Mouse (Mus musculus) kidney, embryonic 15.5 days (tissue): ENCODE measurements around the gene Spry1. TPM values are rescaled to one million over a fixed set of nuclear protein-coding genes. Genes with fewer than 3 reads are reported as not detected.
A peak's percentile ranks its signal among the peaks of the same experiment; 100 is the strongest.

Experiments used
- ATAC-seq: fragments of 200-750 bp; cut with Nextera tagmentation; replicated peaks from 2 replicates; pipeline ENCODE4 v1.8.0; 2017; ENCODE audit warnings: moderate TSS enrichment; ENCODE audit not compliant: low FRiP score
- H3K27ac ChIP-seq: fragments of 300-500 bp; sonication (generic); 2 replicates; pipeline ENCODE4 v1.5.1; 2015; ENCODE audit warnings: mild to moderate bottlenecking, inconsistent platforms
- H3K27me3 ChIP-seq: fragments of 300-500 bp; sonication (generic); 2 replicates; pipeline ENCODE4 v1.6.1; 2015; ENCODE audit warnings: inconsistent platforms
- H3K36me3 ChIP-seq: fragments of 300-500 bp; sonication (generic); 2 replicates; pipeline ENCODE4 v1.6.1; 2015; ENCODE audit warnings: inconsistent platforms
- H3K4me1 ChIP-seq: fragments of 300-500 bp; sonication (generic); 2 replicates; pipeline ENCODE4 v1.6.1; 2015; ENCODE audit warnings: inconsistent platforms
- H3K4me2 ChIP-seq: fragments of 300-500 bp; sonication (generic); 2 replicates; pipeline ENCODE4 v1.6.1; 2015; ENCODE audit warnings: moderate library complexity, mild to moderate bottlenecking, inconsistent platforms
- H3K4me3 ChIP-seq: fragments of 300-500 bp; sonication (generic); replicated peaks from 2 replicates; pipeline ENCODE4 v1.5.1; 2015; ENCODE audit warnings: mild to moderate bottlenecking, inconsistent platforms
- H3K9ac ChIP-seq: fragments of 300-500 bp; sonication (generic); 2 replicates; pipeline ENCODE4 v1.6.1; 2015; ENCODE audit warnings: mild to moderate bottlenecking, inconsistent platforms
- H3K9me3 ChIP-seq: fragments of 300-500 bp; sonication (generic); replicated peaks from 2 replicates; pipeline ENCODE4 v1.6.1; 2016; ENCODE audit warnings: inconsistent platforms
- whole genome bisulfite sequencing: fragments of 180-500 bp; shearing (Covaris S2); methylation state at CpG from one replicate; pipeline ENCODE4 v1.1.7; 2015; ENCODE audit warnings: mixed read lengths; 5-methylcytosine and 5-hydroxymethylcytosine counted together
- polyA plus RNA-seq: library from polyadenylated mRNA; unstranded; fragments of >200 nt; fragmentation: Nextera tagmentation; extraction: Ambion mirVana; gene quantifications from 2 replicates; pipeline ENCODE4 v1.2.1, GENCODE M21; 2015

The Spry1 gene
- polyA plus RNA-seq, 1 experiment from 2014 or later: 38.7 TPM

DNA sequence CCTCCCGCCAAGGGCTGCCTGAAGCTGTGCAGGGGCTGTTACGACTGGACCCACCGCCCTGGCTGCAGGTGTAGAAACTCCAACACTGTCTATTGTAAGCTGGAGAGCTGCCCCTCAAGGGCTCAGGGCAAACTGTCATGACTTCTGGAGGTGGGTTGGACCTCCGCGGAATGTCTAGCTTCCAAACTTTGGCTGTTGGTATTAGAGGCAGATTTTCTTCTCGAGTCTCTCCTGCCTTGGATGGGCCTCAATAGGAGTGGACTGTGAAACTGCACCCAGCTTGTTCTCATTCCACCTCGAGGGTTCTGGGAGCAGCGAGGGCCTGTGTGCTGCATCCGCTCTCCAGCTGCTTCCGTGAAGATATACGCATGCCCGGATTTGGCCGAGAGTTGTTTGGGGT lies 3.7 kb downstream of the Spry1 start:
- Histone ChIP-seq H3K4me3 (peak overlapping the region; percentile 94), H3K27ac (peak overlapping the region; percentile 97)
- ATAC-seq: no peak

DNA sequence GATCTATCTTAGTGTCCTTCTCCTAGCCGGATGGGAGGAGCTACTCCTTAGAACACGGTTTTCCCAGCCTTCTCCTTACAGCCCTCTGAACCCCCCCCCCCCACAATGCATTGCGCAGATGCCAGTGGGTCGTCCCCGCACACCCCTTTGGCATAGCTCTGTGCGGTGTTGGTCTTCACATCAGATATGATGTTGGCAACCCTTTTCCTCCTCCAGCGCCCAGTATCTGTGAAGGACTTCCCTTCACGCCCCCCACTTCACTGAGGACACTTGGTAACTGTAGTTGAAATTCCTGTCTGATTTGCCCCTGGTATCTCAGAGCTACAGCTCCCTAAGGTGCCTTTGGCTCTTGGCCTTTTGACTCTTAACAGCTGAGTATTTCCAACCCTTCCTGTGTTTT lies 4.2 kb downstream of the Spry1 start:
- Histone ChIP-seq H3K36me3 (peaks cover 48% of the 10 kb centered on the region), H3K27ac (no peak overlapping the region), H3K9ac (peak overlapping the region; percentile 21; the same call in 1 of the 2 replicates), H3K9me3 (no peaks in the 10 kb centered on the region), H3K4me2 (peak overlapping the region; percentile 60), H3K27me3 (no peaks in the 10 kb centered on the region), H3K4me3 (peak overlapping the region; percentile 94), H3K4me1 (peaks cover 63% of the 10 kb centered on the region)
- WGBS: 66% methylated on average over 8 of the region's 8 CpGs
- no peak for ATAC-seq

More for the DNA sequence above, 3.7 kb downstream of the Spry1 start:
- Histone ChIP-seq H3K27me3 (no peaks in the 10 kb centered on the region), H3K4me1 (peaks cover 58% of the 10 kb centered on the region), H3K36me3 (peaks cover 43% of the 10 kb centered on the region), H3K4me2 (peak overlapping the region; percentile 60), H3K9ac (peak overlapping the region; percentile 95), H3K9me3 (no peaks in the 10 kb centered on the region)
- WGBS: 72% methylated on average over 13 of the region's 13 CpGs

DNA sequence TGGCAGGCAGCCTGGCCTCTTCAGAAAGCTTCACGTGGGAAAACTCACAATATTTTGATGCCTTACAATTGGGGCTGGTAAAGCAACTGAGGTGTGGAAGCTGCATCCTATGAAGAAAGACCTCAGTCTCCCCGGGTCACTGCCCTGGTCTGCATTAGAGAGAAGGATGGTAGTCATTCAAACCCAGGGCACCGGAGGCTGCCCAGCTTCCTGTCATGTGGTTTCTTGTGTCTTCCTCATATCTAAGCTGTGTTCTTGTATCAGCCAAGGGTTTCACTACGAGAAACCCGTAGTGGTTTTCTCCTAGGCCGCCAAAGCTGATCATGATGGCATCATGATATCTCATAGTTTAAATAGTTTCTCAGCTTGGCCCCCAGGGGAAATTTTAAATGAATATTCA lies 5.3 kb downstream of the Spry1 start:
- H3K4me2 ChIP-seq: peak overlapping the region; percentile 34

DNA sequence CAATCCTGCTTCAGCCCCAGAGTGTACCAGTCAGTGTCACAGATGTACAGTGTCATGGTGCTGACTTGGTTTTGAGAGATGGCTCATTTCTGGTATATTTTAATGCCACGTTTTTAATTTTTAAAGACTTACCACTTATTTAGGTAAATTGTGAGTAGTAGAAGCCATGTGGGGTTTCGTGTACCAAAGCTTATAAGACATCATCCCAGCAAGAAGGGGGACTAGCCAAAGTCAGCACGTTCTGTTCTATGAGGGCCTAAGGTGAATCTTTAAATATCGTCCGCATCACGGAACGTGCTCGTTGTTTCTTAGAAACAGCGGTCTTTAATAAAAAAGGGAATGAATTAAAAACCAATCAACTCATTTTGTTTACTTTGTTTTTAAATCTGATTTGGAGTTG lies 6.5 kb downstream of the Spry1 start:
- Histone ChIP-seq H3K9me3 (no peaks in the 10 kb centered on the region), H3K36me3 (peaks cover 64% of the 10 kb centered on the region), H3K27me3 (no peaks in the 10 kb centered on the region), H3K9ac (no peak overlapping the region), H3K27ac (peak overlapping the region; percentile 45; the same call in 1 of the 2 replicates), H3K4me2 (peak overlapping the region; percentile 34; the same call in 1 of the 2 replicates), H3K4me1 (peaks cover 60% of the 10 kb centered on the region), H3K4me3 (no peak overlapping the region)
- 90% methylated on average over 9 of the region's 9 CpGs for WGBS
- no peak for ATAC-seq

More for the DNA sequence above, 5.3 kb downstream of the Spry1 start:
- Histone ChIP-seq H3K36me3 (peaks cover 58% of the 10 kb centered on the region), H3K4me3 (peak overlapping the region; percentile 2; the same call in 1 of the 2 replicates), H3K27ac (no peak overlapping the region), H3K9me3 (no peaks in the 10 kb centered on the region), H3K9ac (no peak overlapping the region), H3K27me3 (no peaks in the 10 kb centered on the region), H3K4me1 (peaks cover 57% of the 10 kb centered on the region)
- WGBS: 60% methylated on average over 6 of the region's 6 CpGs
- ATAC-seq: no peak

DNA sequence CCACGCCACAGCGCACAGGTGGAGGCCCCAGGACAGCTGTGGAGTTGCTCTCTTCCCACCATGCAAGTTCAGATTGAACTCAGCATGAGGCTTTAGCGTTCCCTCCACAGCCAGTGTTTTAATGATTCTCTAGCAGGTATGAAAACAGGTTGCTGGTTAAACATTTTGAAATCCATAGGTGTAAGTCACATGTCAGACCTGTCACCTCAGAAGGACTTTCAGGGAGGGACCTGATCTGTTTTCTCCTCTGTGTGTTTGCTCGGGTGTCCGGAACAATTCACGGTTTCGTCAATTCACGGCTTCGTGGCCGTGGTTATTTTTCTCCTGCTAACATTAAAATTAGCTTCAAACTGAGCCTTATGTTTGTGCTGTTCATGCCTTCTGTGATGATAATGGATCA lies 7.5 kb downstream of the Spry1 start:
- Histone ChIP-seq H3K4me1 (peaks cover 58% of the 10 kb centered on the region), H3K27ac (no peak overlapping the region), H3K27me3 (no peaks in the 10 kb centered on the region), H3K4me3 (no peak overlapping the region), H3K4me2 (no peak overlapping the region), H3K36me3 (peaks cover 64% of the 10 kb centered on the region), H3K9ac (no peak overlapping the region), H3K9me3 (no peaks in the 10 kb centered on the region)
- no peak for ATAC-seq
- 66% methylated on average over 10 of the region's 10 CpGs for WGBS

DNA sequence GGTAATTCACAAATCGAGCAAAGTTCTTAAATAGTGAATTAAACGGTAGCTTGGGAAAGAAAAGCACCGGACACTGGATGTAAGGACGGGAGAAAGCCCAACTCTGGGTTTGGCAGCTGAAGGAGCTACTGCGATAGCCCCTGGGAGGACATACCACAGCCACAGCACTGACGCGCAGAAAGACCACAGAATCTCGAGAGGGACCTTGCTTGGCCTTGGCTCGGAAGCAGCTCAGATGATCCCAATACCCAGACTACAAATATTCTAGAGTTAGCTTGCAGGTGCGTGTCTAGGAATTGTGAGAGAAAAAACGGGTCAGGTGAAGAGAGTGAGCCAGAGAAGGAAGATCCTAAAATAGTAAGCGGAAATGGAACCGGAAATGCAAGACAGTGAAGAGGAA lies 8.5 kb downstream of the Spry1 start:
- 71% methylated on average over 13 of the region's 13 CpGs for WGBS
- Histone ChIP-seq H3K27ac (peak overlapping the region; percentile 28; the same call in 1 of the 2 replicates), H3K9ac (no peak overlapping the region), H3K4me3 (no peak overlapping the region), H3K4me2 (no peak overlapping the region), H3K27me3 (no peaks in the 10 kb centered on the region), H3K9me3 (no peaks in the 10 kb centered on the region), H3K36me3 (peaks cover 54% of the 10 kb centered on the region), H3K4me1 (peaks cover 57% of the 10 kb centered on the region)
- no peak for ATAC-seq

DNA sequence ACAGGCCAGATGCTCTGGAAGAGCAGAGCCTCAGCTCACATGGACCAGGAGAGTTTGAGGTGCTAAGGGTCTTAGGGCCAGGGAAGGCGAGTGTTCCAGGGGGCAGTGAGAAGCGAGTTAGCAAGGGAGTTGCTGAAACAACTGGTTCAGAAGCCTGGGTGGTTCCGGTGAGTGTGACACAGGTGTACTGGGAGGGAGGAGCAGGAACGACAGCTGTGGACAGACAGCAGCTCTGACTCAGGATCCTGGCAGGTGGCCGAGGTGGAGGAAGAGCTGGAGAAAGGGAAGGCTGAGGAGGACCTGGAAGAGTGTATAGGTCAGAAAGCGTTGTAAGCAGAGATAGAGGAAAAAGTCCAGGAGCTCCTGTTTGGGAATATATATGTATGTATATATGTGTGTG lies 9.5 kb downstream of the Spry1 start:
- ATAC-seq: no peak
- no peak overlapping the region for H3K4me2 ChIP-seq
- H3K36me3 ChIP-seq: peaks cover 45% of the 10 kb centered on the region
- no peak overlapping the region for H3K4me3 ChIP-seq
- peaks cover 58% of the 10 kb centered on the region for H3K4me1 ChIP-seq
- H3K9me3 ChIP-seq: no peaks in the 10 kb centered on the region
- H3K27me3 ChIP-seq: no peaks in the 10 kb centered on the region
- WGBS: 77% methylated on average over 6 of the region's 6 CpGs
- no peak overlapping the region for H3K9ac ChIP-seq
- H3K27ac ChIP-seq: peak overlapping the region; percentile 20; the same call in 1 of the 2 replicates

DNA sequence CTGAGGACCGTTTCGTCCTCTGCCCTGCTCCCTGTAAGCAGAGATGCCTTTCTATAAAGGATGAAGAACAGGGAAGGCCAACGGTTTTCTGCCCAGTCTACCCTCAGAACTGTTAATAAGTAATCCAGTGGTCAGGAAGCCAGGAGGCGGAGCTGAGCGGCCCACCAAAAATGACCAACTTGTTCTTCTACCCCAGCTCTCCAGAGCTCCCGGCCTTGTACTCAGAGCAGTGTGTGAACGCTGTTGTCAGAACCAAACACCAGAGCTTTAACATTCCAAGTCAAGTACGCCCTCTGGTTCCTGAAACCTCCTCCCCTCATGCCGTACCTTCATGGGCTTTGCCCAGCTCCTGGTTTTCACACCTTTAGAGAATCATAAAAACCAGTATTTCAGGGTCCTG lies 12.8 kb downstream of the Spry1 start:
- H3K27me3 ChIP-seq: no peaks in the 10 kb centered on the region; the same call in 1 of the 2 replicates
- peaks cover 26% of the 10 kb centered on the region for H3K36me3 ChIP-seq
- no peak overlapping the region for H3K9ac ChIP-seq
- H3K9me3 ChIP-seq: no peaks in the 10 kb centered on the region
- H3K27ac ChIP-seq: peak overlapping the region; percentile 89
- H3K4me1 ChIP-seq: peaks cover 57% of the 10 kb centered on the region
- H3K4me3 ChIP-seq: peak overlapping the region; percentile 18
- 65% methylated on average over 9 of the region's 9 CpGs for WGBS
- peak overlapping the region; percentile 36 for H3K4me2 ChIP-seq
- peak; percentile 40 for ATAC-seq

DNA sequence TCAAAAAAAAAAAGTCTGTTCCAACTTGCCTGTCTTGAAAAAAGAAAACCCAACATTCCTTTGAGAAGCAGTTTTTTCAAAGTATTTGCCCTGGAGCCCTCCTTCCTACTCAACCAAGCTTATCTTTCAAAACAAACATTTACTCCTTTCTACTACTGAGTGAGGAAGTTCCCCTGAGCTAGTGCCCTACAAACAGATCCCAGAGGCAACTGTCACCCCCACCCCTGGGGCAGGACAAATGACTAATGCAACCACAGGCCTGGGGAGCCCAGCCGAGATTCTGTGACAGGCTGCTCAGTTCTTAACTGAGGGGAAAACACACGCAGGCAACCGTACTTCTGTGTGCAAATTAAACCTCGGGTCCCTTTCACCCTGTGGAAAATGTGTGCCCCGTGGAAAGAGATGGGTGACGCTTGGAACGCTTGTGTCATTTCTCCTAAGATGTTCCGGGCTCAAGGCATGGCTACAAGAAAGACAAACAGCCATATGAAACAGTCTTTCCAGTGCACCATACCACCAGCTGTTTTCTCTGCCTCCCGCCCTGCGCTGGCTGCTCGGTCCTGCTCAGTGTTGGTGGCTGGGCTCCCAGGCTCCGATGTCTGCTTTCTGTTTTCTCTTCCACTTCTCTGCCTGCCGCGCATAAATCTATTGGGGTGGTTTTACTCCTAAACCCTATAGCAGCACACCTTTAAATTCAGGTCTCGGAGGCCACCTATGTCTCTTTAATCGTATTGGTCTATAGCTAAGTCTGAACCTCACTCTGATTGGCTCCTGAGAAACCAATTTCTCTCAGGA lies 14.4 kb downstream of the Spry1 start:
- 5% methylated on average over 16 of the region's 16 CpGs for WGBS
- Histone ChIP-seq H3K9me3 (no peaks in the 10 kb centered on the region), H3K27ac (peak overlapping the region; percentile 89), H3K9ac (peak overlapping the region; percentile 18; the same call in 1 of the 2 replicates), H3K36me3 (peaks cover 15% of the 10 kb centered on the region), H3K27me3 (no peaks in the 10 kb centered on the region; the same call in 1 of the 2 replicates), H3K4me3 (peak overlapping the region; percentile 29), H3K4me2 (peak overlapping the region; percentile 58), H3K4me1 (peaks cover 56% of the 10 kb centered on the region)
- ATAC-seq: peak; percentile 57

DNA sequence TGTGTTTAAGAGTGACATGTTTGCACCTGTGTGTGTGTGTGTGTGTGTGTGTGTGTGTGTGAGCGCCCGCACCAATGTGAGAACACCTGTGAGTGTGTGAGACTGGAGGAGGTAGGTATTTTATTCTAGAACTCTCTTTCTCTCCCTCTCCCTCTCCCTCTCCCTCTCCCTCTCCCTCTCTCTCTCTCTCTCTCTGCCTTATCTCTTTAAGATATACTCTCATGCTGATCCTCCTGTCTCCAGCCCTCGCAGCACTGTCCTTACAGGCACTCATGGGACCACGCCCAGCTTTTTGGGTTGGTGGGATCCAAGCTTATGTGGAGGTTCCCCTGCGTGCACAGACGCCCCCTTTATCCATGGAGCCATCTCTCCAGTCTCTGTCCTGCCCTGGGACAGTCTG lies 15.0 kb downstream of the Spry1 start:
- H3K4me1 ChIP-seq: peaks cover 56% of the 10 kb centered on the region
- H3K27me3 ChIP-seq: no peaks in the 10 kb centered on the region; the same call in 1 of the 2 replicates
- peak overlapping the region; percentile 89 for H3K27ac ChIP-seq
- no peak overlapping the region for H3K9ac ChIP-seq
- H3K4me2 ChIP-seq: peak overlapping the region; percentile 58
- WGBS: 61% methylated on average over 6 of the region's 6 CpGs
- peaks cover 9% of the 10 kb centered on the region for H3K36me3 ChIP-seq
- ATAC-seq: no peak
- peak overlapping the region; percentile 29; the same call in 1 of the 2 replicates for H3K4me3 ChIP-seq
- H3K9me3 ChIP-seq: no peaks in the 10 kb centered on the region

DNA sequence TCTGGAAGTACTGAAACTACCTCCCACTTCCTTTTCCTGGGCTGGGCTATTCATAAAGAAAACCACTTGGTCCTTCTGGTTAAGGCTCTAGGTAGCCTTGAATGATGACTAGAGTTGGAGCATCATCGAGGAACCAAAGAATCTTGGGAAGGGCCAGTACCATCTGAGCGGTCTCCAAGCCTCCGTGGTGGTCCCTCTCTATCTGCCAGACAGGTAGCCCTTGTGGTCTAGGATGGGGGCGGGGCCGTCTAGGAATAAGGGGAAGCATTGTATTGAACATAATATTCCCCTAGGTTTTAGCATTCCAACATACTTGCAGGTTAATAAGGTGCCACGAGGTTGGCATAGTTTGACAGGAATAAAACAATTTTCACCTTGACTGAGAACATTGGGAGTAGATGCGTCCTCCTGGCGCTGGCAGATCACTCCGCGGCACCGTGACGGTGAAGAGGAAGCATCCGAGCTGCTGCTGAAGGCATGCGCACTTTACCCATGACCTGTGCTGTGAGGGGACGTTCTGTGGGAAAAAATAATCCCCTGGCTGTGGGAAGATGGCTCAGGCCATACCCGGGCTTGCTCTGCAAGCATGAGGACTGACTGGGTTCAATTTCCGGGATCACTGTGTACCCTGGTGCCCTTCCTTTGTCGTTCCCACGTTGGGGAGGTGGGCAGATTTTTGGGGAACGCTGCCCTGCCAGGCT lies 16.3 kb downstream of the Spry1 start:
- H3K9me3 ChIP-seq: no peaks in the 10 kb centered on the region
- H3K9ac ChIP-seq: no peak overlapping the region
- 29% methylated on average over 20 of the region's 20 CpGs for WGBS
- H3K4me1 ChIP-seq: peaks cover 53% of the 10 kb centered on the region
- H3K27ac ChIP-seq: peak overlapping the region; percentile 83
- peak overlapping the region; percentile 11; the same call in 1 of the 2 replicates for H3K4me3 ChIP-seq
- peak overlapping the region; percentile 50 for H3K4me2 ChIP-seq
- H3K27me3 ChIP-seq: no peaks in the 10 kb centered on the region; the same call in 1 of the 2 replicates
- ATAC-seq: no peak
- H3K36me3 ChIP-seq: no peaks in the 10 kb centered on the region

DNA sequence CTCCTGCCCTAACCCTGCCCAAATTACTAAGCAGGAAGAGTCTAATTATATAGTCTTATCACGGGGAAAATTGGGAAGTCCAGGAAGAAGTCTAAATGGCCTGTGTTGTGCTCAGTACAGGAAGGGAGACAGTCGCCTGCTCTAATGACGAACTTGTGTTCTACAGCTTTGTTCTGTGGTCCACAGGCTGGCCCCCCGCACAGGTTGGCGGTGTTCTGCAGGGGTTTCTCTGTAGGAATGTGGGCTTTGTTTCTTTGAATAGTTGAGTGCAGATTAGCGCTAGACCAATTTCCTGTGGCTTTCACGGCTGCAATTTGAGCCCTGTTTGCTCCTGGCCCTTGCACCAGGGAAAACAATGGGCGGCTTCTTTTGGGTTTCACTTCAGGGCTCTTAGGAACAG lies 17.3 kb downstream of the Spry1 start:
- H3K27me3 ChIP-seq: no peaks in the 10 kb centered on the region; the same call in 1 of the 2 replicates
- H3K4me3 ChIP-seq: peak overlapping the region; percentile 9
- peak overlapping the region; percentile 83 for H3K27ac ChIP-seq
- peak; percentile 47 for ATAC-seq
- H3K4me2 ChIP-seq: peak overlapping the region; percentile 37
- no peaks in the 10 kb centered on the region for H3K9me3 ChIP-seq
- H3K4me1 ChIP-seq: peaks cover 53% of the 10 kb centered on the region
- no peaks in the 10 kb centered on the region for H3K36me3 ChIP-seq
- 5% methylated on average over 8 of the region's 8 CpGs for WGBS
- no peak overlapping the region for H3K9ac ChIP-seq
